Mouse (Mus musculus) inflammation-experienced regulatory T-cells, adult 6 months (primary cell): ENCODE measurements around the gene Gm572. TPM values are rescaled to one million over a fixed set of nuclear protein-coding genes. Genes with fewer than 3 reads are reported as not detected.

ENCODE experiments used
- ATAC-seq: one replicate; pipeline ENCODE4 v1.8.0; 2017
- polyA plus RNA-seq, 3 experiments: library from polyadenylated mRNA; unstranded; fragments of 100-300 nt; shearing (Covaris generic); gene quantifications; one replicate each; pipeline ENCODE4 v1.2.1; 2017

Gm572 gene
- not detected for polyA plus RNA-seq

GRCm38 (mm10) chr4:148643291-148644156 lies at the start of gene Gm572:
TSS of gene Gm572 (plus strand) at chr4:148643317.
- ATAC-seq = peak; percentile 59

GRCm38 (mm10) chr4:148593996-148594395 lies 49.1 kb upstream of the Gm572 start:
- ATAC-seq = no peak

GRCm38 (mm10) chr4:148595916-148596315 lies 47.2 kb upstream of the Gm572 start:
- ATAC-seq = no peak

- no peak for ATAC-seq
Observed at GRCm38 (mm10) chr4:148596731-148597130, 46.4 kb upstream of the Gm572 start.

GRCm38 (mm10) chr4:148598826-148599225 lies 44.3 kb upstream of the Gm572 start:
- no peak for ATAC-seq

GRCm38 (mm10) chr4:148600316-148600715 lies 42.8 kb upstream of the Gm572 start:
- no peak for ATAC-seq

- no peak for ATAC-seq
Observed at GRCm38 (mm10) chr4:148601871-148602270, 41.2 kb upstream of the Gm572 start.

- ATAC-seq = no peak
Observed at GRCm38 (mm10) chr4:148602357-148603120, 40.6 kb upstream of the Gm572 start, which contains the start of gene Masp2. TSS of gene Masp2 (plus strand) at chr4:148602554.

- no peak for ATAC-seq
Observed at GRCm38 (mm10) chr4:148603376-148604139, 39.6 kb upstream of the Gm572 start.

- no peak for ATAC-seq
Observed at GRCm38 (mm10) chr4:148604141-148604540, 39.0 kb upstream of the Gm572 start.

- ATAC-seq = peak; percentile 50
Observed at GRCm38 (mm10) chr4:148604541-148605165, 38.5 kb upstream of the Gm572 start.

- peak; percentile 85 for ATAC-seq
Observed at GRCm38 (mm10) chr4:148607758-148608157, 35.4 kb upstream of the Gm572 start.

- ATAC-seq = no peak
Observed at GRCm38 (mm10) chr4:148609805-148610204, 33.3 kb upstream of the Gm572 start.

- ATAC-seq = no peak
Observed at GRCm38 (mm10) chr4:148610631-148611364, 32.3 kb upstream of the Gm572 start.

GRCm38 (mm10) chr4:148612557-148612956 lies 30.6 kb upstream of the Gm572 start:
- no peak for ATAC-seq

GRCm38 (mm10) chr4:148613738-148614137 lies 29.4 kb upstream of the Gm572 start:
- no peak for ATAC-seq

GRCm38 (mm10) chr4:148619805-148620204 lies 23.3 kb upstream of the Gm572 start:
- ATAC-seq = no peak

- ATAC-seq = no peak
Observed at GRCm38 (mm10) chr4:148620718-148621117, 22.4 kb upstream of the Gm572 start.

GRCm38 (mm10) chr4:148622485-148622884 lies 20.6 kb upstream of the Gm572 start:
- no peak for ATAC-seq

- no peak for ATAC-seq
Observed at GRCm38 (mm10) chr4:148623609-148624008, 19.5 kb upstream of the Gm572 start.

GRCm38 (mm10) chr4:148625010-148625409 lies 18.1 kb upstream of the Gm572 start:
- ATAC-seq = no peak
